Mouse (Mus musculus) C3H10T1/2 (cell line): ENCODE data around the gene Rc3h1. TPM values are rescaled to one million over a fixed set of nuclear protein-coding genes. Genes with fewer than 3 reads are reported as not detected.

Experiments used
- polyA plus RNA-seq, 2 experiments: library from polyadenylated mRNA; unstranded; fragments of >200 nt; fragmentation: generic; extraction: Trizol; gene quantifications; one replicate each; pipeline ENCODE4 v1.2.1; 2012; ENCODE audit warnings: missing spikeins in 2 of 2

Gene Rc3h1
- polyA plus RNA-seq, result 1 to 10 TPM in 1 of 2 experiments, under 1 TPM in 1; 0.33 to 2.0 TPM

GRCm38 (mm10) chr1:160906057-160906557, at the start of gene Rc3h1:
Gene Rc3h1, plus strand, starts transcription at chr1:160906418.

GRCm38 (mm10) chr1:160978071-160978735, 72.0 kb downstream of the Rc3h1 start, which contains the start of gene Serpinc1:
Gene Serpinc1, plus strand, starts transcription at chr1:160978585.

Other genes with a start within 250 kb of the Rc3h1 start
- gene Rabgap1l, start 113.2 kb upstream of the Rc3h1 start, polyA plus RNA-seq, result 1 to 10 TPM in 1 of 2 experiments, under 1 TPM in 1; 0.36 to 4.7 TPM
- under 1 TPM; 0.05 to 0.84 TPM for gene Serpinc1, start 72.2 kb downstream of the Rc3h1 start, polyA plus RNA-seq
- gene Zbtb37, start 128.4 kb downstream of the Rc3h1 start, polyA plus RNA-seq, result 1 to 10 TPM in 1 of 2 experiments, under 1 TPM in 1; 0.07 to 1.2 TPM
- gene Dars2, start 164.2 kb downstream of the Rc3h1 start, polyA plus RNA-seq, result 10 to 100 TPM in 1 of 2 experiments, 1 to 10 TPM in 1; 9.2 to 21.1 TPM
- gene Cenpl, start 164.3 kb downstream of the Rc3h1 start, polyA plus RNA-seq, result 1 to 10 TPM in 1 of 2 experiments, under 1 TPM in 1; 0.94 to 7.6 TPM
- 1 to 10 TPM in 1 of 2 experiments, under 1 TPM in 1; 0.78 to 4.4 TPM for gene Klhl20, start 225.1 kb downstream of the Rc3h1 start, polyA plus RNA-seq
- not detected for gene Ankrd45, start 236.3 kb downstream of the Rc3h1 start, polyA plus RNA-seq